ENCODE assay signal across 9 mouse cellular contexts in the genomic region with DNA sequence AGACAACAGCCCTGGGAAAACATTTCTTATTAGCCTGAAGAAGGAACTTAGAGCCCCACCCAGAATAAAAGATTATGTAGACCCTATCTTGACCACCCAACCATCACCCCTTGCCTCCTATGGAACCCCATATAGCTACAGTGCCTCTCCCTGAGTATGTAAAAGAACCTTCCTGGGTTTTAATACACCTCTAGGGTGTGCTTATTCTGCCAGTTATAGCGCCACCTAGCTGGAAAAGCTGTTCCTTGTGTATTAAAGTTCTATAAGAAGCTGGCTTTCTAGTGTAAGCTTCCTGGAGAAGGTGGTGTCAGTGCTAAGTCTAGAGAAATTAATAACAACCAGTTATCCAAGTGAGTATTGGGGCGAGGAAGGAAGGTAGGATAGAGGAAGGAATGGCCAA.
A peak's percentile ranks its signal among the peaks of the same experiment; 100 is the strongest.
DNase-seq lines count a peak whose midpoint lies in the region; ATAC-seq and TF ChIP-seq lines count a peak whose summit lies in the region.
"Had no signal": no experiment of that assay in that cellular context is flagged by ENCODE, and none has a peak within 500 bp of the region (broad histone marks: within the 10 kb centered on the region; RNA-seq: fewer than 3 reads in every experiment).

No protein-coding gene starts in this region.

- no peak overlapping the region for H3K9ac ChIP-seq in intestine, embryonic 14.5 days (ENCODE audit: low read length)
- H3K9ac ChIP-seq in intestine, embryonic 16.5 days (ENCODE audit: low read depth, low read length), result no peak overlapping the region
- H3K9ac ChIP-seq: embryonic facial prominence, embryonic 13.5 days; lung, embryonic 15.5 days had no signal

- H3K4me2 ChIP-seq in intestine, embryonic 14.5 days (ENCODE audit: low read length), result no peak overlapping the region
- H3K4me2 ChIP-seq in intestine, embryonic 16.5 days (ENCODE audit: low read depth, low read length), result no peak overlapping the region
- H3K4me2 ChIP-seq: embryonic facial prominence, embryonic 13.5 days; lung, embryonic 15.5 days had no signal

- 26% methylated on average over 2 of the region's 2 CpGs for WGBS in intestine, embryonic 14.5 days
- 40% methylated on average over 2 of the region's 2 CpGs for WGBS in intestine, embryonic 16.5 days
- 31% methylated on average over 2 of the region's 2 CpGs for WGBS in lung, adult 2 months

- ATAC-seq in intestine, embryonic 14.5 days (replicated peaks; ENCODE audit: low FRiP score, low TSS enrichment, low read depth), result 0 out of 2 replicates have a peak, but pooled peaks have one; percentile 32
- no peak for ATAC-seq in intestine, embryonic 16.5 days
- ATAC-seq in Patski, result no peak
- no peak for ATAC-seq in monocyte, adult 5-6 weeks (replicated peaks; ENCODE audit: insufficient number of reproducible peaks, low FRiP score, low TSS enrichment, poor library complexity, severe bottlenecking)

- TF ChIP-seq POLR2A in cortical plate, adult 2 months (IDR thresholded peaks at IDR 0.05; ENCODE audit: extremely low read depth, insufficient read depth, low read length), result no peak
- no peak for TF ChIP-seq POLR2A in lung, adult 2 months (IDR thresholded peaks at IDR 0.05; ENCODE audit: borderline replicate concordance, extremely low read depth, low read depth, low read length)

- no peaks in the 10 kb centered on the region for H3K27me3 ChIP-seq in intestine, embryonic 14.5 days (replicated peaks; ENCODE audit: control insufficient read depth, insufficient read depth, low read length)
- H3K27me3 ChIP-seq in intestine, embryonic 16.5 days (replicated peaks; ENCODE audit: control insufficient read depth, insufficient read depth, low read length), result no peaks in the 10 kb centered on the region
- H3K27me3 ChIP-seq in Patski, result no peaks in the 10 kb centered on the region
- H3K27me3 ChIP-seq: embryonic facial prominence, embryonic 13.5 days; lung, embryonic 15.5 days had no signal

- no peak overlapping the region for H3K4me3 ChIP-seq in intestine, embryonic 14.5 days (ENCODE audit: low read depth, low read length)
- H3K4me3 ChIP-seq in intestine, embryonic 16.5 days (ENCODE audit: low read length), result no peak overlapping the region
- H3K4me3 ChIP-seq in cortical plate, adult 2 months (ENCODE audit: insufficient read depth, low read length), result no peak overlapping the region
- H3K4me3 ChIP-seq in lung, adult 2 months (replicated peaks; ENCODE audit: extremely low read depth, low read depth, low read length), result no peak overlapping the region
- H3K4me3 ChIP-seq: embryonic facial prominence, embryonic 13.5 days; lung, embryonic 15.5 days had no signal

- in situ Hi-C loops in Patski (cut with MboI; ENCODE audit: low pct_unique_long_range_greater_than_20kb), result no loop called here

- POLR2A ChIA-PET in Patski (lab: Charles Lee), result no interaction called here

- peak; percentile 66 for TF ChIP-seq CTCF in Patski (IDR thresholded peaks at IDR 0.05)
- TF ChIP-seq CTCF in cortical plate, adult 2 months (IDR thresholded peaks at IDR 0.05; ENCODE audit: extremely low read depth, insufficient read depth, low read length), result peak; percentile 26; the same call in 1 of the 2 replicates
- TF ChIP-seq CTCF in lung, adult 2 months (IDR thresholded peaks at IDR 0.05; ENCODE audit: insufficient read depth, low read length), result no peak

- no peaks in the 10 kb centered on the region for H3K4me1 ChIP-seq in intestine, embryonic 14.5 days (replicated peaks; ENCODE audit: control insufficient read depth, insufficient read depth, low read length)
- H3K4me1 ChIP-seq in intestine, embryonic 16.5 days (ENCODE audit: control insufficient read depth, insufficient read depth, low read length), result no peaks in the 10 kb centered on the region
- H3K4me1 ChIP-seq in cortical plate, adult 2 months (ENCODE audit: control insufficient read depth, insufficient read depth, low read length), result no peaks in the 10 kb centered on the region
- no peaks in the 10 kb centered on the region for H3K4me1 ChIP-seq in lung, adult 2 months (ENCODE audit: control insufficient read depth, insufficient read depth, low read length)
- H3K4me1 ChIP-seq: lung, embryonic 15.5 days had no signal

- no peak overlapping the region for H3K27ac ChIP-seq in intestine, embryonic 14.5 days (ENCODE audit: low read depth)
- H3K27ac ChIP-seq in intestine, embryonic 16.5 days (ENCODE audit: low read length), result no peak overlapping the region
- H3K27ac ChIP-seq in cortical plate, adult 2 months (ENCODE audit: insufficient read depth, low read length), result no peak overlapping the region
- H3K27ac ChIP-seq: embryonic facial prominence, embryonic 13.5 days; lung, embryonic 15.5 days had no signal

- H3K9me3 ChIP-seq in intestine, embryonic 14.5 days (ENCODE audit: control insufficient read depth, low read length), result no peaks in the 10 kb centered on the region
- H3K9me3 ChIP-seq in intestine, embryonic 16.5 days (ENCODE audit: control insufficient read depth, low read length), result no peaks in the 10 kb centered on the region
- H3K9me3 ChIP-seq: embryonic facial prominence, embryonic 13.5 days; lung, embryonic 15.5 days had no signal

- no peak for DNase-seq in intestine, embryonic 14.5 days (ENCODE audit: low spot score)
- no peak for DNase-seq in Patski (ENCODE audit: low read depth, low spot score)
- peak; percentile 51 to 54 for DNase-seq in kidney, adult 8-10 months
- peak; percentile 12 for DNase-seq in lung, adult 2 months

- CTCF ChIA-PET in Patski (lab: Charles Lee), result interaction anchor here (0.8 to 2.1 kb wide), 10 partner anchors 9 to 342 kb away, joined by 3 to 11 read pairs (median 4); no protein-coding TSS in a partner anchor

- H3K36me3 ChIP-seq in intestine, embryonic 14.5 days (ENCODE audit: control insufficient read depth, insufficient read depth, low read length), result peaks cover 8% of the 10 kb centered on the region; the same call in 1 of the 2 replicates
- no peaks in the 10 kb centered on the region for H3K36me3 ChIP-seq in intestine, embryonic 16.5 days (ENCODE audit: control insufficient read depth, insufficient read depth, low read length)
- H3K36me3 ChIP-seq: embryonic facial prominence, embryonic 13.5 days; lung, embryonic 15.5 days had no signal

Comparison
In these comparisons a context has a peak if more than half of its experiments do, and no peak if none do; other contexts are left out.
1. DNase-seq: peak in kidney, adult 8-10 months (2 of 2) and lung, adult 2 months (single experiment); none in intestine, embryonic 14.5 days (single experiment) and Patski (single experiment).